Mouse (Mus musculus) CD4-positive, CD25-positive, alpha-beta regulatory T cell, adult 4 months (primary cell): Measurements from ENCODE around the gene Fam78a. TPM values are rescaled to one million over a fixed set of nuclear protein-coding genes. Genes with fewer than 3 reads are reported as not detected.
A peak's percentile ranks its signal among the peaks of the same experiment; 100 is the strongest.
"Not testable (repeated sequence)": the region's sequence is repeated elsewhere in the genome, so short reads cannot be mapped to it uniquely, and the experiment has no call there.

Source experiments
- ATAC-seq: one replicate; pipeline ENCODE4 v1.8.0; 2017
- polyA plus RNA-seq, 2 experiments: library from polyadenylated mRNA; unstranded; fragments of 100-300 nt; shearing (Covaris generic); gene quantifications; one replicate each; pipeline ENCODE4 v1.2.1; 2017

Gene Fam78a
- polyA plus RNA-seq, 2 experiments from 2014 or later, result 22.6 to 24.4 TPM

DNA sequence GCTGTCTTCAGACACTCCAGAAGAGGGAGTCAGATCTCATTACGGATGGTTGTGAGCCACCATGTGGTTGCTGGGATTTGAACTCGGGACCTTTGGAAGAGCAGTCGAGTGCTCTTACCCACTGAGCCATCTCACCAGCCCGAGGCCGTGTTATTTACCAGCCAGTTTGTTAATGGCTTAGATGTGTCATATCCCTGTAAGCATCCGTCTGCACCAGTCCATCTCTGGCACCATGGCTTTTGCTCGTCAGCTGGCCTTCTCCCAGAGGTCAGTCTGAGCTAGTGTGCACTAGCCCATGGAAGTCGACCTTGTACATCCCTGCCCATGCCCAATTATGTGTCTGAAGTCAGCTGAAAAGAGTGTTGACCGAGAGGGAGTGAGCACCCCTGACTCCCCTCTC, 44.0 kb downstream of the Fam78a start:
- ATAC-seq, result not testable (repeated sequence)

DNA sequence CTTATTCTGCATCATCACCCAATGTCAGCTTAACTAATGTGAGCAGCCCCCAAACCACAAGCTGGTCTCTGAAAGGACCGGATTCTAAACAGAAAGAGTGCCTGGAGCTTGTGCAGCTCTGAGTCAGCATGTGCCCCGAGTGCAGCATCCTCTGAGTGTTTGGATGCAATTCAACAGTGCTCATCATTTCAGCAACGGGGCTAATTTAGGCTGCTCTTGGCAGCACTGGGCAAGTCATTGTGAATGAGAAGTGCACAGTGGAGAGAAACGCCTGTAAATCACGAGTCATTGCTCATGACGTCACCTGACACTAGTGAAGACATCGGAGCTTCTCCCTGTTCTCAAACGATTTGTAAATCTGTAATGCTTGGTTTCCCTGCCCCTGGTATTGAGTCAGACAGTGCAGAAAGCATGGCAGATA, 46.0 kb downstream of the Fam78a start:
- ATAC-seq, result no peak

DNA sequence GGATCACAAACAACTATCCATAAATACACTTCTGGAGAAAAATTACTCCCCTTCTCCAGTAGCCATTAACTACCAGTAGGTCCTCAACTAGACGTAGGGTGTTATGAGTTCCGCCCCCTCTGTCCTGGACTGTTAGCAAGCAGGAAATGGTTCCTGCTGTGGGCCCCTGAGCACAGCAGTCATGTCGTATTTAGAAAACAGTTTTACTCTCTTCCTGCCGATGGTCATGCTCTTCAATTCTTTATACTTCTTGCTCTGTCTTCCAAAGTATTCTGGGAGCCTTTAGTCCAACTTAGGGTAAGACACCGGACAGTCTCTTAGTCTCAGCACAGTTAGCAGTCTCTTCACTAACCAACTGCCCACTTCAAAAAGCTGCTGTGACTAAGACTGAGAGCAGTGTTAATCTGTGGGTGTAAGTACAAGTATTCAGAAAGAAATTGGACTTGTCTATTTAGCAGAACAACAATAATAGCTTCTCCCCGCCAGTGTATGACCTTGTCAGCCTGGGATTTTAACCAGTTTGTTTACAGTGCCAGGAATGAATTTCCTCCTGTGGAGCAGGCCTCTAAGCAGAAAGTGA, 47.3 kb downstream of the Fam78a start:
- ATAC-seq, result peak; percentile 90

DNA sequence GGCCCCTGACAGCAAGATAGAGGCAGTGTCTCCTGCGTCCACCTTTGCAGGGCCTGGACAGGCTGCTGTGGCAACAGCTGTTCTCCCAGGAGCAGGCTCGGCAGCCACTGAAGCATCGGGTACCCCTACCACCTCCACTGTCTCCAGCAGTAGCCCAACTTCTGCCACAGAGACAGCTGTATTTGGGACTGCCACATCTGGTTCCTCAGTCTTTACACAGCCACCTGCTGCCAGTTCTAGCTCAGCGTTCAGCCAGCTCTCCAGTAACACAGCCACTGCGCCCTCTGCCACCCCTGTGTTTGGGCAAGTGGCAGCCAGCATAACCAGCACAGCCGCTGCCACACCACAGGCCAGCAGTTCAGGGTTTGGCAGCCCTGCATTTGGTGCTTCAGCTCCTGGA, 50.5 kb downstream of the Fam78a start:
- ATAC-seq, result no peak

DNA sequence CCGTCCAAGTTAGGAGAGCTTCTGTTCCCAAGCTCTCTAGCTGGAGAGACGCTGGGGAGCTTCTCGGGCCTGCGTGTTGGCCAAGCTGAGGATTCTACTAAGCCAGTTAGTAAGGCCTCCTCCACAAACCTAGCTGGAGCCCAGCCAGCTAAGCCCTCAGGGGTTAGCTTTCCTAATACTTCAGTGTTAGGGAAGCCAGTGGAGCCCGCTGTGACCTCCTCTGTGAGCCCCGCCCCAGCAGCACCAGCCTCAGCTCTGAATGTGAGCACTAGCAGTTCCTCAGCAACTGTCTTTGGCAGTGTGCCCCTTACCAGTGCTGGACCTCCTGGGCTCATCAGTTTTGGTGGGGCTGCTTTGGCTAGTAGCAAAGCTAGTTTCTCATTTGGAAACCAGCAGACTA, 51.2 kb downstream of the Fam78a start:
- ATAC-seq, result no peak

DNA sequence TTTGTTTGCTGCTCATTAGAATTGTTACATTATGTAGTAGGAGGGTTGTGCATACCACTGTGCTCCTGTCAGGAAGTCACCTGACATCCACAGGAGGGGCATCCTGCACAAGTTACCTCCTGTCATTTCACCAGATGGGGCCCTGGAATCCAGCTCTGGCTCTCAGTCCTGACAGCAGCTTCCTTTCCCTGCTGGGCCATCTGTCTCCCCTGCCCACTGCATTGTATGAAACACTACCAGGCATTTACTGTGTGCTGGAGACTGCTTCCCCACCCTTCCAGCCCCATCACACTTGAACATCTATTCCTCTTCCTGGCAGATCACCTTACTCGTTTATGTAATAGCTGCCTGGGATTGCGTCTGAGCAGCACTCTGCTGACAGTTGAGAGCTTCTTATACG, 55.0 kb downstream of the Fam78a start:
- ATAC-seq, result no peak

DNA sequence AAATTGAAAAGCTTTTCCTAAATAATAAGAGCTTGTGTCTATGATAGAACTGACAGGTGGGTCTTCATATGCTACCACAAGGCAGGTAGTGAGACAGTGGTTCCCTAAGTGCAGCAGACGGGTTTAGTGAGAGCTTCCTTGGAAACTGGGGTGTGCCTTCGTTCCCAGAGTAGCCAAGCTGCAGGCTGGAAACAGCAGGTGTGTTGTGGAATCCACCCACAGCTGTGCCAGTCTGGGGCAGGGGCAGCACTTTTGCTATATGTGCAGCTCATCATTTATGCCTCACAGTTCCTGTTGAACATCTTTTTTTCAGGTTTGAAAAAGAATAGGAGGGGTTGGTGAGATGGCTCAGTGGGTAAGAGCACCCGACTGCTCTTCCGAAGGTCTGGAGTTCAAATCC, 60.3 kb downstream of the Fam78a start:
- ATAC-seq, result no peak

DNA sequence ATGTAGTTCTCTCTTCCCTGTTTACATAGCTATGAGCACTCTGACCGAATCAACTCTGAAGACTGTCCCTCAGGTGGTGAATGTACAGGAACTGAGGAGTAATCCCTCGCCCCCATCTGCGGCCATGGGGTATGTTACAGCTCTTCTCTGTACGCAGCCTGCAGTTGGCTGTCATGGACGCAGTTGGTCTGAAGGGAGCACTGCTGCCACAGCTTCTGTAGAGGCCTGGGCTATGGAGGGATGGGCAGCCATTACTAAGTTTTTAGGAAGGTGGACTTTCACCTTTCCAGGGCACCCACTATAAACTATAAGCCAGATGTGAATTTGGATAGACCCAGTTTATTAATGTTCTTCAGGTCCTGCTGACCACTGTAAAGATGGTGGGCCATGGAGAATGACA, 64.4 kb downstream of the Fam78a start:
- no peak for ATAC-seq

DNA sequence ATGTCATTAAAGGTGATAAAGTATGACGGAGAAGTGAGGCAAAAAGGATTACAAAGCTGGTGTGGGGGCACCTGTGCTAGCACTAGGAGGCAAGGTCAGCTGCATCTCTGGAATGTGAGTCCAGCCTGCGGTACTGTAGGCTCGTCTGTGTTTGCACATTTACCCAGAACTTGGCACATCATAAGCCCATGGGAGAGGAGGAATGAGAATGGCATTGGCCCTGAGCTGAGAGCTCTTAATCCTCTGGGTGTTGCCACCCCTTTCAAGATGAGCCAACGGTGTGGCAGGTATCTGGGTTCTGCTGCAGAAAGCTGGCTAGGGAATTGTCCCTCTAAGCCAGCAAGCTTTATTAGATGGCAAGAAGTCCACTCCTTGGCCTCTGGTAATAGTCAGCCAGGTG, 65.0 kb downstream of the Fam78a start:
- no peak for ATAC-seq

DNA sequence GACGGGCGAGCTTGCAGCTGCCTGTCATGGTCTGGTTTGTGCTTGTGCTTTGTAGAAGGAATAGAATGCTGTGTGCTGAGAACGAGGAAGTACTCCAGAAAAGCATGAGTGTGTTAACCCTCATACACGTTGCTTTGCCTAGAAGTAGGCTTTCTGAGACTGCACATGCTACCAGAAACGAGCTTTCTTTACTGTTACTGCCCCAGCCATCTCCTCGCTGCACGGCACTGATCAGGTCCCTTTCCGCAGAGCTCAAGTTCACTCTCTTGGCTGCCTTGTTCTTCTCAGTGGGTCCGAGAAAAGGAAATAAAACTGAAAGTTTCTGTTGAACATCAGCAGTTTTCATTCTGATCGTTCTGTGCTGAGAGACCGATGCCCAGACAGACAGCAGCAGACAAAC, 75.9 kb downstream of the Fam78a start:
- no peak for ATAC-seq

DNA sequence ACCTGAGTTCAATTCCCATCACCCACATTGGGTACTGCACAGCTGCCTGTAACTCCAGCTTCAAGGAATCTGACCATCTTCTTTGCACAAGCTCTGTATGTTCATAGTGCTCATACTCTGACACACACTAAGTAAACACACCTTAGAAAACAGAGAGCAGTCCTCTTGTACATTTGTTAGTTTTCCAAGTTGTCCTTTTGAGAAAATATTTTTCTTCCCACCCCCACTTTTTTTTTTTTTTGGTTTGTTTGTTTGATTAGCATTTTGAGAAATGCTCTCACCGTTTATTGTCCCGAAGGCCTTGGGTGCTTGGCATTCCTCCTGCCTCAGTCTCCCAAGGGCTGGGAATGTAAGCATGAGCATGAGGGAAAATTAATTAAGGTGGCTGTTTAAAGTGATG, 76.3 kb downstream of the Fam78a start:
- ATAC-seq, result no peak

Other genes with a start within 250 kb of the Fam78a start
- under 1 TPM; 0.24 to 0.44 TPM for gene Fibcd1, start 238.9 kb downstream of the Fam78a start, polyA plus RNA-seq
- not detected for gene Lamc3, start 197.6 kb downstream of the Fam78a start, polyA plus RNA-seq
- gene Aif1l, start 134.7 kb downstream of the Fam78a start, polyA plus RNA-seq, result under 1 TPM in 1 of 2 experiments, not detected in 1; 0.56 TPM
- 100 to 1,000 TPM in 1 of 2 experiments, 10 to 100 TPM in 1; 87.6 to 102 TPM for gene Nup214, start 110.4 kb downstream of the Fam78a start, polyA plus RNA-seq
- gene Plpp7, start 10.7 kb upstream of the Fam78a start, polyA plus RNA-seq, result not detected
- 10 to 100 TPM; 31.7 to 32.9 TPM for gene Prrc2b, start 66.2 kb upstream of the Fam78a start, polyA plus RNA-seq
- 1 to 10 TPM; 6.5 to 7.9 TPM for gene Pomt1, start 151.7 kb upstream of the Fam78a start, polyA plus RNA-seq
- 10 to 100 TPM; 33.3 to 42.0 TPM for gene Uck1, start 175.3 kb upstream of the Fam78a start, polyA plus RNA-seq
- gene Golga2, start 202.5 kb upstream of the Fam78a start, polyA plus RNA-seq, result 10 to 100 TPM; 18.1 to 21.3 TPM
- gene Swi5, start 203.2 kb upstream of the Fam78a start, polyA plus RNA-seq, result 100 to 1,000 TPM; 162 to 183 TPM